Mouse (Mus musculus) heart, postnatal 0 days (tissue): Measurements from ENCODE around the gene Kif24. TPM values are rescaled to one million over a fixed set of nuclear protein-coding genes. Genes with fewer than 3 reads are reported as not detected.
"Not testable (repeated sequence)": the region's sequence is repeated elsewhere in the genome, so short reads cannot be mapped to it uniquely, and the experiment has no call there.

ENCODE experiments used
- ATAC-seq: fragments of 200-750 bp; cut with Nextera tagmentation; 2 replicates; pipeline ENCODE4 v1.8.0; 2017; ENCODE audit warnings: low read depth, moderate number of reproducible peaks, moderate library complexity; ENCODE audit not compliant: insufficient read depth
- DNase-seq: peaks from one replicate; pipeline ENCODE4 v3.0.0-alpha.2; 2016; ENCODE audit warnings: low spot score
- H3K27ac ChIP-seq: fragments of 300-500 bp; sonication (generic); 2 replicates; pipeline ENCODE4 v1.5.1; 2014; ENCODE audit warnings: low read depth, mild to moderate bottlenecking
- H3K27me3 ChIP-seq: fragments of 300-500 bp; sonication (generic); 2 replicates; pipeline ENCODE4 v1.6.1; 2014; ENCODE audit warnings: low read length, mixed read lengths; ENCODE audit not compliant: control insufficient read depth, insufficient read depth
- H3K36me3 ChIP-seq: fragments of 300-500 bp; sonication (generic); replicated peaks from 2 replicates; pipeline ENCODE4 v1.6.1; 2014; ENCODE audit warnings: low read length, mixed read lengths; ENCODE audit not compliant: control insufficient read depth, insufficient read depth
- H3K4me1 ChIP-seq: fragments of 300-500 bp; sonication (generic); 2 replicates; pipeline ENCODE4 v1.6.1; 2014; ENCODE audit warnings: antibody characterized with exemption; ENCODE audit not compliant: control insufficient read depth, insufficient read depth
- H3K4me2 ChIP-seq: fragments of 300-500 bp; sonication (generic); 2 replicates; pipeline ENCODE4 v1.6.1; 2014; ENCODE audit warnings: low read depth, mild to moderate bottlenecking, low read length, moderate library complexity
- H3K4me3 ChIP-seq: fragments of 300-500 bp; sonication (generic); 2 replicates; pipeline ENCODE4 v1.5.1; 2014; ENCODE audit warnings: low read depth, low read length
- H3K9ac ChIP-seq: fragments of 300-500 bp; sonication (generic); replicated peaks from 2 replicates; pipeline ENCODE4 v1.6.1; 2014; ENCODE audit warnings: low read depth, low read length, mixed read lengths
- H3K9me3 ChIP-seq: fragments of 300-500 bp; sonication (generic); replicated peaks from 2 replicates; pipeline ENCODE4 v1.6.1; 2016; ENCODE audit warnings: low read length; ENCODE audit not compliant: control insufficient read depth
- CTCF ChIP-seq: IDR thresholded peaks from 2 replicates; pipeline ENCODE4 v1.5.1; 2016; ENCODE audit warnings: antibody characterized with exemption, control low read depth, low read depth
- EP300 ChIP-seq: IDR thresholded peaks from 2 replicates; pipeline ENCODE4 v1.6.1; 2016; ENCODE audit warnings: antibody characterized with exemption, low read depth
- WGBS: fragments of 180-500 bp; shearing (Covaris S2); extraction: QIAGEN DNeasy Blood & Tissue Kit; methylation state at CpG from one replicate; pipeline ENCODE4 v1.1.7; 2014; 5-methylcytosine and 5-hydroxymethylcytosine counted together
- polyA plus RNA-seq: library from polyadenylated mRNA; unstranded; fragments of >200 nt; fragmentation: Nextera tagmentation; extraction: Ambion mirVana; gene quantifications from 2 replicates; pipeline ENCODE4 v1.2.1, GENCODE M21; 2015
- total RNA-seq: library from RNA; depleted of rRNA; stranded (reverse); fragments of >200 nt; gene quantifications from 2 replicates; pipeline ENCODE4 v1.2.3, GENCODE M21; 2014; ENCODE audit warnings: low replicate concordance

Gene Kif24
- total and polyA plus RNA-seq, 2 experiments from 2014 or later, result 1.4 to 3.4 TPM

DNA sequence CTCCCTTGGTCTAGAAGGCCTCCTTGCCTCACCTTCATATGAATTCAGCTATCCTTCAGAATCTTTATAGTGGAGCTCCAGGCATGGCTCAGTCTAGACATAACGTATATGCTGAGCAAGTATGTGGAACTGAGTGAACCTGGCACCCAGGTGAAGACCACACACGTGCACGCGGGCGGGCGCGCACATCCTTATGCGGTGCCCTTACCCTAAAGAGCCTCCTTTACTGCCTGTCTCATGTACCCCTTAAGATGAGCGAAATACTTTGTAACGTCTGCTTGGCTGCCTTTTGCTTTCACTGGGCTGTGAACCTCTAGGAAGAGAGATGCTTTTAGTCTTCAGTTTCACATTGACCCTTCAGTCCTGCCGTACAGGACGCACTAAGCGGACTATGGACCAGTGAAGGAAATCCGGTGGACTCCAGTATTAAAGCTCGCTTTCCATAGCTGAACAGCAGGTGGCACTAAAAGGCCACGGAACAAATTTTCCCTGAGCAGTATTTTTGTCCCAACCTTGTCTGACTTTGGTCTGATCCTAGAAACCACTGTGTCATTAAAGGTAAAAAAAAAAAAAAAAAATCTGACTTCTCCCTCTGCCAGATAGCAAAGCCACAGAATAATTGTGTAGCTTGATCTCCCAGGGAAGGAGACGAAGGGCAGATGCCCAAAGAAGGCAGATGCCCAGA is 3.9 kb upstream of the Kif24 start:
- TF ChIP-seq CTCF (peak; percentile 71), EP300 (no peak)
- Histone ChIP-seq H3K27ac (no peak overlapping the region), H3K36me3 (no peaks in the 10 kb centered on the region), H3K4me2 (no peak overlapping the region), H3K27me3 (no peaks in the 10 kb centered on the region), H3K4me3 (no peak overlapping the region), H3K9ac (no peak overlapping the region), H3K9me3 (no peaks in the 10 kb centered on the region), H3K4me1 (no peaks in the 10 kb centered on the region)
- 51% methylated on average over 17 of the region's 17 CpGs for WGBS
- ATAC-seq, result no peak
- peak; percentile 74 for DNase-seq

- Histone ChIP-seq H3K9me3 (no peaks in the 10 kb centered on the region), H3K36me3 (no peaks in the 10 kb centered on the region), H3K9ac (peak overlapping the region; percentile 64), H3K27ac (0 out of 2 replicates have a peak overlapping the region, but pooled peaks have one; percentile 11), H3K4me3 (peak overlapping the region; percentile 61), H3K4me1 (peaks cover 5% of the 10 kb centered on the region), H3K4me2 (peak overlapping the region; percentile 74), H3K27me3 (no peaks in the 10 kb centered on the region)
- TF ChIP-seq EP300 (no peak), CTCF (no peak)
- ATAC-seq (no peak; the same call in 1 of the 2 replicates), DNase-seq (no peak)
- 5% methylated on average over 17 of the region's 17 CpGs for WGBS
Observed at GRCm38 (mm10) chr4:41465287-41465665, 589 bp upstream of the Kif24 start.

DNA sequence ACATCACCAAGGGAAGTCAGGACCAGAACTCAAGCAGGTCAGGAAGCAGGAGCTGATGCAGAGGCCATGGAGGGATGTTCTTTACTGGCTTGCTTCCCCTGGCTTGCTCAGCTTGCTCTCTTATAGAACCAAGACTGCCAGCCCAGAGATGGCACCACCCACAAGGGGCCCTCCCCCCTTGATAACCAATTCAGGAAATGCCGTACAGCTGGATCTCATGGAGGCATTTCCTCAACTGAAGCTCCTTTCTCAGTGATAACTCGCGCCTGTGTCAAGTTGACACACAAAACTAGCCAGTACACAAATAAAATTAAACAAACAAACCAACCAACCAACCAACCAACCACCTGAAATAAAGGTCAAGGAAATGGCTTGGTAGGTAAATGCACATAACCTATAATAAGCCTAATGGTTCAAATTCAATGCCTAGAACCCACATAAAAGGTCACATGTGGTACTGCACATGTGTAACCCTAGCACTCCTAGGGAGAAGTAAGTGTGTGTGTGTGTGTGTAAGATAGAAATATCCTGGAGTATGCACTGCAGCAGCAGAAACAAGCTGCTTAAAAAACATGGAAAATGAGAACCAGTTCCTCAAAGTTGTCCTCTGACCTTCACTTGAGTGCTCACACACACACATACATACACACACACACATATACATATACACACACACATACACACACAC is 1.5 kb downstream of the Kif24 start:
- H3K9ac ChIP-seq, H3K27me3 ChIP-seq, DNase-seq, H3K4me1 ChIP-seq, H3K9me3 ChIP-seq, ATAC-seq, H3K36me3 ChIP-seq, H3K27ac ChIP-seq: not testable (repeated sequence)
- peak overlapping the region; percentile 61; the same call in 1 of the 2 replicates for H3K4me3 ChIP-seq
- H3K4me2 ChIP-seq, result peak overlapping the region; percentile 70
- WGBS, result 57% methylated on average over 3 of the region's 3 CpGs

GRCm38 (mm10) chr4:41460690-41461089 is 4.0 kb downstream of the Kif24 start:
- H3K4me1 ChIP-seq, result peaks cover 5% of the 10 kb centered on the region
- H3K4me3 ChIP-seq, result no peak overlapping the region
- no peak overlapping the region for H3K27ac ChIP-seq
- no peaks in the 10 kb centered on the region for H3K27me3 ChIP-seq
- no peak for TF ChIP-seq EP300
- no peak for TF ChIP-seq CTCF
- H3K4me2 ChIP-seq, result no peak overlapping the region
- ATAC-seq, result no peak
- 75% methylated on average over 1 of the region's 1 CpGs for WGBS
- H3K9me3 ChIP-seq, result no peaks in the 10 kb centered on the region
- no peaks in the 10 kb centered on the region for H3K36me3 ChIP-seq
- no peak overlapping the region for H3K9ac ChIP-seq
- no peak for DNase-seq

DNA sequence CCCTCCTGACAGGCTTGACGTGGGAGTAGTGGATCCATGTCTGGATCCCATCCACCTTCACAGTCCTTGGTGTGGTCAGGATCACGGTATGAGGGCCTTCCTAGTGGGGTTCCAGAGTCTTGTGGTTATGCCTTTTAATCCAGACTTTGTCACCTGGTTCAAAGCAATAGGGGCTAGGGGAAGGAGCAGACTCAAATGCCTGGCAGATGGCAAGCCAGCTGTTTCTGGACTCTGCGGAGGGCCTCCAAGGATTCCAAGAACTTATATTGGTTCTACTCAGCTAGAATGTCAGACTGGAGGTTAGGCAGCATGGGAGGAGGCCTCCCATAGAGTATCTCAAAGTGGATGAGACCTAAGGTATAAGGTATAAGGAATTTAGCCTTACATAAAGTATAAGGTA is 17.1 kb downstream of the Kif24 start:
- no peak for DNase-seq
- H3K9me3 ChIP-seq, result no peaks in the 10 kb centered on the region
- ATAC-seq, result no peak
- no peaks in the 10 kb centered on the region for H3K4me1 ChIP-seq
- no peak overlapping the region for H3K4me3 ChIP-seq
- no peaks in the 10 kb centered on the region for H3K36me3 ChIP-seq
- H3K4me2 ChIP-seq, result no peak overlapping the region
- no peaks in the 10 kb centered on the region for H3K27me3 ChIP-seq
- no peak overlapping the region for H3K27ac ChIP-seq
- 86% methylated on average over 3 of the region's 3 CpGs for WGBS
- TF ChIP-seq CTCF (no peak), EP300 (no peak)
- no peak overlapping the region for H3K9ac ChIP-seq
